Mouse (Mus musculus) CH12.LX (cell line): ENCODE results near the gene Khdc1b.

ENCODE experiments used
- CHD2 ChIP-seq: IDR thresholded peaks from 2 replicates; pipeline ENCODE4 v1.6.1; 2011; ENCODE audit warnings: low read length, improper control_type of control experiment
- CTCF ChIP-seq, 2 experiments: IDR thresholded peaks in 1 of 2; conservative IDR thresholded peaks in 1 of 2; 2 replicates each; pipeline ENCODE4 v1.5.1; 2011 to 2012; ENCODE audit warnings: low read depth in 2 of 2, low read length in 2 of 2, improper control_type of control experiment in 1 of 2, inconsistent platforms in 1 of 2, mild to moderate bottlenecking in 1 of 2, moderate library complexity in 1 of 2
- E2F4 ChIP-seq: IDR thresholded peaks from 2 replicates; pipeline ENCODE4 v1.6.1; 2011; ENCODE audit warnings: low read depth, low read length, improper control_type of control experiment; ENCODE audit not compliant: insufficient replicate concordance
- EP300 ChIP-seq: IDR thresholded peaks from 2 replicates; pipeline ENCODE4 v1.6.1; 2011; ENCODE audit warnings: low read length, improper control_type of control experiment
- ETS1 ChIP-seq: conservative IDR thresholded peaks from 2 replicates; pipeline ENCODE4 v1.6.1; 2012; ENCODE audit warnings: low read depth, mild to moderate bottlenecking, inconsistent platforms, low read length, improper control_type of control experiment, moderate library complexity
- HCFC1 ChIP-seq: IDR thresholded peaks from 2 replicates; pipeline ENCODE4 v1.6.1; 2012; ENCODE audit warnings: low read depth, mild to moderate bottlenecking, inconsistent platforms, low read length, improper control_type of control experiment
- JUND ChIP-seq: conservative IDR thresholded peaks from 2 replicates; pipeline ENCODE4 v1.6.1; 2011; ENCODE audit warnings: low read depth, low read length, improper control_type of control experiment
- MAX ChIP-seq: IDR thresholded peaks from 2 replicates; pipeline ENCODE4 v1.6.1; 2011; ENCODE audit warnings: low read length, improper control_type of control experiment
- POLR2A ChIP-seq: IDR thresholded peaks from 2 replicates; pipeline ENCODE4 v1.6.1; 2011; ENCODE audit warnings: low read depth, mild to moderate bottlenecking, improper control_type of control experiment, low read length
- POLR2AphosphoS2 ChIP-seq: IDR thresholded peaks from 2 replicates; pipeline ENCODE4 v1.6.1; 2011; ENCODE audit warnings: low read depth, low read length, improper control_type of control experiment
- TCF12 ChIP-seq: IDR thresholded peaks from 2 replicates; pipeline ENCODE4 v1.6.1; 2014; ENCODE audit warnings: low read depth, mild to moderate bottlenecking, inconsistent platforms, low read length, improper control_type of control experiment
- USF1 ChIP-seq: IDR thresholded peaks from 2 replicates; pipeline ENCODE4 v1.6.1; 2014; ENCODE audit warnings: low read depth, mild to moderate bottlenecking, inconsistent platforms, low read length, improper control_type of control experiment
- USF2 ChIP-seq: conservative IDR thresholded peaks from 2 replicates; pipeline ENCODE4 v1.6.1; 2011; ENCODE audit warnings: low read depth, low read length, improper control_type of control experiment
- ZNF384 ChIP-seq: IDR thresholded peaks from 2 replicates; pipeline ENCODE4 v1.6.1; 2012; ENCODE audit warnings: low read depth, low read length, improper control_type of control experiment, inconsistent platforms

DNA sequence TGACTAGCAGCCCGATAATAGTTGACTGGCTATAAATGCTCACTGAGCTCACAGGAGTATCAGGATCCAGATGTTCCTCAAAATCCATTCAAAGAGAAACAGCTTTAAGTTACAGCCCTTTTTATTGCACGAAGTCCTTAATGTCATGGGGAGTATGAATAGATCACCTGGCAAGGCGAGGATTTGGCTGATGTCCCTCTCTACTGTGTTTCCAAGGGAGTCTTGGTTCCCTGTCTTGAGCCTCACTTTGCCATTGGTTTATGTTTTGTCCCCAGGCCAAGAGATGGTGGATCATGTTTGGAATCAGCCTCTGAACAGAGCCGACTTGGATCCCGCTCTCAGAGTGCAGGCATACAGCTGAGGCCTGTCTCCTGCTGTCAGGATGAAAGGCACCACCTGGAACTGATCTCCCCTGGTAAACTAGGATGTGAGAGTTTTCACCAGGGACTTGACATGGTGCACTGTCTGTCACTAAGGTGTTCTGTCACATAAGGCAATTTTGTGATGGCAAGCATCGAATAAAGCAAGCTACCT, 7.8 kb downstream of the Khdc1b start:
- TF ChIP-seq HCFC1 = no peak
- TF ChIP-seq USF2 = no peak
- TF ChIP-seq POLR2AphosphoS2 = no peak
- no peak for TF ChIP-seq MAX
- TF ChIP-seq CHD2 = no peak
- TF ChIP-seq CTCF (conservative IDR thresholded peaks at IDR 0.05 in 1 of 2, IDR thresholded peaks at IDR 0.05 in 1 of 2; ENCODE audit: low read depth in 2 of 2, low read length in 2 of 2) = no peak
- TF ChIP-seq JUND = no peak
- TF ChIP-seq EP300 = no peak
- no peak for TF ChIP-seq E2F4
- no peak for TF ChIP-seq POLR2A
- no peak for TF ChIP-seq TCF12
- TF ChIP-seq USF1 = no peak
- no peak for TF ChIP-seq ZNF384
- no peak for TF ChIP-seq ETS1
